Mouse (Mus musculus): ENCODE measurements around the gene Slc25a39.
"Not testable (repeated sequence)": the region's sequence is repeated elsewhere in the genome, so short reads cannot be mapped to it uniquely, and the experiment has no call there.

Slc25a39 gene

DNA sequence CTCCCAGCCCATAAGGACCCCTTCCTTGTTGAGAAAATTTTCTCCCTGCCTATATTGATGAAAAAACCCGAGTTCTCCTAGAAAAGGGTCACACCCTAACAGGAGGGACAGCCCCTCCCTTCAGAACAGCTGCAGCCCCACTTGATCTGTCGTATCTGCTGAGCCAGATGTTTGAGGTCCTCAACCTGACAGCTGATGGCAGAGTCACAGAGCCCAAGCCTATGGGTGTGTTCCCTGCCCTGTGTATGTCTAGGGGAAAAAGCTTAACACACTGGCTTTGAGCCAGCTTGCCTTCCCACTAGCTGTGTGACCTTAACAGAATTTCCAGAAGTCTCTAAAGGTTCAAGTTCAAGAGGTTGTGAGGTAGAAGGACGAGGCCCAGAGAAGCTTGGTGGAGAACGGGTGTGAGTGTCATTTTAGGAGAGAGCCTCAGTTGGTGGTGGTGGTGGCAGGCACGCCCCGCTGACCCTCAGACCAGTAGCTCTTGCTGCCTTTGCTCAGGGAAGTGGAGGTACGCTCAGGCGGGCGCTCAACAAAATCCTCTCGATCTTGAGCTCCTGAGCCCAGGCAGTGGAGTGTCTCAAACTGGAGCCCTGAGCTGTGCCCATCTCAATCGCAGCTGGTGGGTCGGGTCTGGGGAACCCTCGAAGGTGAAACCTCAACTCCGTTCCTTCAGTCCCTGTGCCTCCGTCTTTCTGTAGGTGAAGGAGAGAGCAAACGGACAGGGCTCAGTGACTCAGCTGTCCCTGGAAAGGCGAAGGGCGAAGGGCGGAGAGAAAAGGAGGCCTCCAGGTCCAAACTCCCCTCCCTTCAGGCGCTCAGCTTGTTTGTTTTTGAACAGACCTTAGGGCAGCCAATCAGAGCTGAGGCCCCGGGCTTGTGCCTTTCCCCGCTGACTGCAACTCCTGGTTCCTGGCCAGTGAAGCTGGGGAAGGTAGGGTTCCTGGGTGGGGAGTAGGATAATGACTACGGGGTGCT, 32.3 kb downstream of the Slc25a39 start:
- DNase-seq (ENCODE audit: extremely low read depth, low read depth, low spot score): no peak

DNA sequence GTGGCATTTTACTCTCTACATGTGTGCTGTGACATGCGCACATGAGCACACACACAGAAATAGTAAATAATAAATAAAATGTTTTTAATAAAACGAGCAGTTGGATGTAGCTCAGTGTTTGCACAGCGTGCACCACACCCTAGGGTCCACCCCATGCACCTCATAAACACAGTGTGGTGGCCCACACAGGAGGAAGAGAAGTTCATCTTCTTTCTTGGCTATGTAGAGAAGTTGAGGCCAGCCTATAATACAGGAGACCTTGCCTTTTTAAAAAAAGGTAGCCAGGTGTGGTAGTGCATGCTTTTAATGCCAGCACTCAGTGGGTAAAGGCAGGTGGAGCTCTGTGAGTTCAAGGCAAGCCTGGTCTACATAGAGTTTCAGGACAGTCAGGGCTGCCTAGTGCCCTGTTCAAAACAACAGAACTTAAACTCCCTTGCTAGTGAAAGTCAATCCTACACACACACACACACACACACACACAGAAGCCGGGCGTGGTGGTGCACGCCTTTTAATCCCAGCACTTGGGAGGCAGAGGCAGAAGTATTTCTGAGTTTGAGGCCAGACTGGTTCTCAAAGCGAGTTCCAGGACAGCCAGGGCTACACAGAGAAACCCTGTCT, 33.5 kb downstream of the Slc25a39 start:
- no peak for DNase-seq (ENCODE audit: extremely low read depth, low read depth, low spot score)

DNA sequence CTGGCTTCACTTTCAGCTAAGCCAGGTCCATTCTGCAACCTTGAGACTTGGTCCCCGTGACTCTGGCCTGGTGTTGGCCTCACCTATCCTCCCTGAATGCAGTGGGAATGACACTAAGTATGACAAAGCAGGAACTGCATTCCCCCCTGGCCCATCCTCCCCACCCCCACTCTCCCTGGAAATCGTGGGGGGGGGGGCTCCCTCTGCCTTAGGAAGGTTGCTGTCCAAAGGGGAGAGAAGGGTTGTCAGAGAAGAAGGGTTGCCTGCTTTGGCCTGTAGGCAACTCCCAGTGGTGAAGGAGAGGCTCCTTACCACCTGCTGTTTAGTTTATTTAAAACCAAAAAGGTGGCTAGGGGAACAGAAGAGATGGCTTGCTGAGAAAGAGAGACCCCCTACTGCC, 34.1 kb downstream of the Slc25a39 start:
- DNase-seq (ENCODE audit: extremely low read depth, low read depth, low spot score): no peak

DNA sequence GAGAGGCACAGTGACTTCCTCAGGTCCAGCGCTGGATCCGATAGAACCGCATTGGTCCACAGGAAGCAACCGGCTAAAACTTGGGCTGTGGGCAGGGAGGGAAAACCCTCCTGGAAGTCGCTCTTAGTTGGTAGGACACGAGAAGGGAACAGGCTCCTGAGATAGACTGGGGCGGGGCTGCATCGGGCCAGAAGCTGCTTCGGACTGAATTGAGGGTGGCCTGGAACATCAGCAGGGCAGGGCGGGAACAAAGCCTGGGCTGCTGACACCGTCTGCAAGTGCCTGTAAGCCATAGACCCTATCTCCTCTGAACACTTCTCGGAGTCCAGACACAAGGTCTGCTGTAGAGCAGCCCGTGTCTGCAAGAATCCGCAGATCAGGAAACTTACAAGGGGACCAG, 34.8 kb downstream of the Slc25a39 start:
- no peak for DNase-seq (ENCODE audit: extremely low read depth, low read depth, low spot score)

GRCm38 (mm10) chr11:102371926-102372685, 35.6 kb downstream of the Slc25a39 start:
- DNase-seq (ENCODE audit: extremely low read depth, low read depth, low spot score): no peak

DNA sequence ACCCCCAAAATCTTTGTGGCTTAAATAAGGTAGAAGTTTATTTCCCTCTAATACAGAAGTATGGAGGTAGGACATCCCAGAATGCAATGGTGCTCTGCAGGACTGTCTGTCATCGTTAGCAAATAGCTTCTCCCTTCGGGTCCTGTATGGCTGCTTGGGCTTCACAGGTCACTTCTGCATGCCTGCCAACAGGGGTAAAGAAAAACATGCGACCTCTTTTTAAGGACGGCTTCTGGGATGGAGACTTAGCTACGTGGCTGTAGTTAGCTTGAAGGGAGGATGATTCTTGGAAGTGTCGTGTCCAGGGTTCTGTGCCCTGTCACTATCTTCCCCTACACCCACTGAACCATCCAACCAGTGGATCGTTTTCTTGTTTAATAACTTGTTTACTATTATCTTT, 37.5 kb downstream of the Slc25a39 start:
- DNase-seq (ENCODE audit: extremely low read depth, low read depth, low spot score): no peak

GRCm38 (mm10) chr11:102369263-102369662, 38.5 kb downstream of the Slc25a39 start:
- no peak for DNase-seq (ENCODE audit: extremely low read depth, low read depth, low spot score)

DNA sequence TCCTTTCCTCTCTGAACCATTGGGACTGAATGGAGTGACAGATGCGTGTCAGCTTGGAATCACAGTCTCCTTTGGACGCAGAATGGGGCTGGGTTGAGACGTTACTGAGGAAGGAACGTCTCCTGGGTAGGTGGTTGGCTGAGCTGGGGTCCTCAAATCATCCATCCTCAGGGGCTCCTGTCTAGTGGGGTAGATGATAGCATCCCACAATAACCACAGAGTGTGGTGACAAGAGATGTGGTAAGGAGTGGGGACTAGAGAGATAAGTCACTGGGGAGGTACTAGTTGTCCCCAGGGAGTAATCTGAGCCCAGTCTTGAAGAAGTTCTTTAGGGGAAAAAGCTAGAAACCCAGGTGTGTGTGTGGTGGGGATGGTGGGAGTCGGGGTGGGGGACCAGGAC, 39.4 kb downstream of the Slc25a39 start:
- no peak for DNase-seq (ENCODE audit: extremely low read depth, low read depth, low spot score)

DNA sequence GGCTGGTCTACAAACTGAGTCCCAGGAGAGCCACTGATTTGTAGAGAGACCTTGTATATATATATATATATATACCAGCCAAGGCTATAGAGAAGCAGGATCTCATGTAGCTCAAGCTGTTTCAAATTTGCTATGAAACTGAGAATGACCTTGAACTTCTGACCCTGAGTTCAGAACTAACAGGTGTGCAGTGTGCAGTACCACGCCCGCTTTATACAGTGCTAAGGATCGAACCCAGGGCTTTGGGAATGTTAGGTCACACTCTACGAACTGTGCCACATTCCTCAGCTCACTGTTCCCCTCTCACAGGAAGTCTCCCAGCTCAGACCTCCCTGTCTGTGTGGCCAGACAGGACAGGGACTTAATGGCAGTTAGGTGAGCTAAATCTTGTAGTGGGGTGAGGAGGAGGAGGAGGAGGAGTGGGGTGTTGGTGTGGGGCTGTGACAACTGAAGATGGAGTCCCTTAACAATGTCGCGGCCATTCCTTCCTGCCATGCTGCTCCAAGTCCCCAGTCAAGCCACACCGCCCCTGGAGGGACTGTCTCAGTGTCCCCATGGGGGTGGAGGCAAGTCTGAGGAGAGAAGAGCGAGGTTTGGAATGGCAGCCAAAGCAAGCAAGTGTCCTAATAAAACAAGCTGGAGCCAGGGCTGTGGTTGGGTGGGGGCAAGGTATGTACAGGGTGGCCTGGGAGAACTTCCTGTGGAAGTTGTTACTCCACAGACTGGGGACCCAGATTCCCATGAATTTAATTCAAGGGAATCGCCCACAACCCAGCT, 40.1 kb downstream of the Slc25a39 start:
- no peak for DNase-seq (ENCODE audit: extremely low read depth, low read depth, low spot score)

GRCm38 (mm10) chr11:102366103-102366502, 41.6 kb downstream of the Slc25a39 start, which contains the start of gene Slc4a1:
Gene Slc4a1 (minus strand): TSS chr11:102366203.
- DNase-seq (ENCODE audit: extremely low read depth, low read depth, low spot score): not testable (repeated sequence)

- no peak for DNase-seq (ENCODE audit: extremely low read depth, low read depth, low spot score)
Observed at GRCm38 (mm10) chr11:102365699-102366098, 42.0 kb downstream of the Slc25a39 start.

- DNase-seq (ENCODE audit: extremely low read depth, low read depth, low spot score): no peak
Observed at GRCm38 (mm10) chr11:102364570-102365371, 43.0 kb downstream of the Slc25a39 start.

DNA sequence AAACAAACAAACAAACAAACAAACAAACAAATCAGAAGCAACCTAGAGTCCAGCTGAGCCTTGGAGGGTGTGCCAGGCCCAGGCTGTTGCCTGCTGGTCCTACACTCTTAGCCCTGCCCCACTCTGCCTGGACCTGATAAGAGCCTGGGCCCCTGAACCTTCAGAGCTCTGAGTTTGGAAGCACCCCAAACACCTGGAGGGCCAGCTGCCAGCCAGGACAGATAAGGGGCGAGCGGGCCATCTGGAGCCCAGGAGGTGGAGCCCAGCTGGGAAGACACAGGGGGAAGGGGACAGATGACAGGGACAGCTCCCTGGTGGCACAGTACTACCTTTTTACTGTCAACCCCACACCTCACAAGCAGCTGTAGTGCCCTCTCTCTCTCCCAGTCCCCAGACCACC, 44.1 kb downstream of the Slc25a39 start:
- DNase-seq (ENCODE audit: extremely low read depth, low read depth, low spot score): no peak

DNA sequence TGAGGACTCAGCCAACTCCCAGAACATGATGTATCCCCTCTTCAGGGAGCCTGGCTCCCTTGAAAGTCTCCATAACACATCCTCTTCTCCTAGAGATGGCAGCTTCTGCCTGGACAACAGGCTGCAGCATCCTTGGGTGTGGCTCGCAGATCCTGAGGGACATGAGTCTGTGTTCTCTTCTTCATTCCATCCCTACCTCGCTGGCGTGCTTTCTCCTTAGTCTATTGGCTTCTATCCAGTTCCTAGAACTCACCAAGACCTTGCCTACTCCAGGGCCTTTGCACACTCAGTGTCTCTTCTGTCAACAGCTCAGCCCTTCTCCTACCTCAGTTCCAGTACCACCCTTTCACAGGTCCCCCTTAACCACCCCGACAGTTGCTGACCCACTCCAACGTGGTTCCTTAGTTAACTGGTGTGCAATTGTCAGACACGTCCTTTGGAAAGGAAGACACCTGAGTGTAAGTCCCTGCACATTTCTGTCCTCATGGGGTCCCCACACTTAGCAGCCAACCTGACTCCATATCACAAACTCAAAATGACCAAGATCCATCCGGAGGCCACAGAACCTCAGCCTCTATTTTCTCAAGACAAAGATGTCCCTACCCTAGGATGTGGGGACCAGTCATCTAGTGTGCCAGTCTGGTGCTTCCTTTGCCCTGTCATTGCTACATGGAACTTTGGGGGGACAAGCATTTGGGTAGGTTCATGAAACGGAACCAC, 45.8 kb downstream of the Slc25a39 start:
- DNase-seq (ENCODE audit: extremely low read depth, low read depth, low spot score): no peak

DNA sequence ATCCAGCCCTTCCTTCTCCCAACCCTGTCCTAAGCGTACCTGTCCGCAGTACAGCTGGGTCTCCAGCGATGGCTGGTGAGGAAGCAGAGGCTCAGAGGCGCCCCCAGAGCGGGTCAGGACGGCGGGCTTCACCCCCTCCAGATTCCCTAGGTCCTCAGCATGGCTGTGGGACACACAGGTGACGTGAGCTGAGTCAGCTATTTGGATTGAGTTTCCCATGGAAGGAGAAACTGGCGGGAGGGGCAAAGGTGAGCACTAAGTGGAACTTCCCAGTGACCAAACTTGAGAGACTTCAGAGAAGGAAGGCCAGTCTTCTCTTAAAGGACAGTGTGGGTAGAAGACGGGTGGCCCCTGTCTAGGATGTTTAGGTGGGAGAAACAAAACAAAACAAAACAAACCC, 49.4 kb downstream of the Slc25a39 start:
- DNase-seq (ENCODE audit: extremely low read depth, low read depth, low spot score): no peak

GRCm38 (mm10) chr11:102356636-102357350, 51.0 kb downstream of the Slc25a39 start:
- no peak for DNase-seq (ENCODE audit: extremely low read depth, low read depth, low spot score)

- no peak for DNase-seq (ENCODE audit: extremely low read depth, low read depth, low spot score)
Observed at GRCm38 (mm10) chr11:102356190-102356589, 51.6 kb downstream of the Slc25a39 start.

- no peak for DNase-seq (ENCODE audit: extremely low read depth, low read depth, low spot score)
Observed at GRCm38 (mm10) chr11:102355501-102355900, 52.2 kb downstream of the Slc25a39 start.

DNA sequence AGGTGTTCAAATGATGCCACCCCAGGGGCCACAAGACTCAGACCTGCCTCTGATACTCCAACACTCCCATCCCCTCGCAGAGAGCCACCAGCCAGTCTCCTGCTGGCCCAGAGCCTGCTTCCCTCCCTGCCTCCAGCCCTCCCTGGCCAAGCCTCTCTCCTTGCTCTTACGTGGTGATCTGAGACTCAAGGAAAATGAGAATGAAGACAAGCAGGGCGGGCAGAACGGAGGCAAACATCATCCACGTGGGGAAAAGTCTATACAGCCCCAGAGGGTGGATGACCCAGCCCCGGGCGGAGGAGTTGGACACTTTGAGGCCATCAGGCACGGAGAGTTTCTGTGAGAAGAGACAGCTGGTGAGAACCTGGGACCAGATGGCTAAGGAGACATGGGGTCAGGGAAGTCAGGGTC, 54.7 kb downstream of the Slc25a39 start:
- no peak for DNase-seq (ENCODE audit: extremely low read depth, low read depth, low spot score)

Measured in fat pad, adult 2 months (tissue).